Mouse (Mus musculus) kidney, postnatal 14 days (tissue): ENCODE data around the gene Olfr12.

ENCODE experiments used
- DNase-seq: peaks from one replicate; pipeline ENCODE4 v3.0.0; 2022; ENCODE audit warnings: mixed read lengths

Olfr12 gene

DNA sequence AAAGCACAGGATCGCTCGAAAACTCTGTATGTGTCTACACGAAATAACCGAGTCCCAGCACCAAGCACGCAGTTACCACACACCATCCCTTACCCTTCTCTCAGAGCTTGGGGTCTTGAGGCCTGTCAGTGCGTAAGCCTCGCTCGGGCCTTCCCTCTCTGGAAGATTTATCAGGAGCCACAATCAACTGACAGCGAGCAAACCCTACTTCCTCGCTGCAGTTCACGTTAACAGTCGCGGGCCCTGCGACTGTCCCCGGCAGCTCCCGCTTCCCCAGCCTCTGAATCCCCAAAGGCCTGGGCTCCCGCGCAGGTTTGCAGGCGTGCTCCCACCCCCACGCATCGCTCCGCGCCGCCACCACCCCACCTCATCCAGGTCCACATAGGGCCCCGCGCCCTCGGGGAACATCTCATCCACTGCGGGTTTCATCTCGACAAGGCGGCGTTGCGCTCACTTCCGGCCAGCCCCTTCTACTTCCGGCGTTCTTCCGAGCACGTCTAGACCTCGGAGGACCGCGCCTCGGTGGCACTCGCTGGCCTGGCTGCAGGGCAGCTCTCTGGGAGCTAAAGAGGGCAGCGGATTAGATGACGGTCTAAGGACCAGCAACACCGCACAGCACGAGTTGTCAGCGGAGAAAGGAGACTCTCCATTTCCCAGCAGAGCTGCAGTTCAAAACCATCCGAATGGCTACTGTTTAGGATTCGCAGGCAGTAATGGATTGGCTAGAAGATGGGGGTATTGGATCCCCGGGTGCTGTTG lies 24.1 kb downstream of the Olfr12 start, which contains the start of gene Cops9:
TSS of gene Cops9 (minus strand) at position 472 of the 759 bp plus-strand sequence.
- DNase-seq = peak; percentile 93

DNA sequence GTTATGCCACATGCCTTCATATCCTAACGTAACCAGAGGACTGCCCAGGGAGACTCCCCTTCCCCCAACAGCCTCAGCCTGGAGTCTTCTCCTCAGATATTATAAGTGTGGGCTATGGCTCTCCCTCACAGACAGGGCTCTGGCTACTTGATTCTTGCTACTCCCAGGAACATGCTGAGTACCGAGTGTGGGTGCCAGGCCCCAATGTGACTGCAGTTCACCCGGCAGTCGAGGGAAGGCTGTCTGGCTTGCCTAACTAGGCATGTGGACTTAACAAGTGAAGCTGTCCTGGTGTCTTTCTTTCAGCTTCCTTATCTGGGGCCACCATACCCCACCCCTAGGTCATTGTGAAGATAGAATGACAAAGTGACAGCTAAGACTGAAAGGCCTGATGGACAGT lies 26.1 kb downstream of the Olfr12 start:
- DNase-seq = no peak

DNA sequence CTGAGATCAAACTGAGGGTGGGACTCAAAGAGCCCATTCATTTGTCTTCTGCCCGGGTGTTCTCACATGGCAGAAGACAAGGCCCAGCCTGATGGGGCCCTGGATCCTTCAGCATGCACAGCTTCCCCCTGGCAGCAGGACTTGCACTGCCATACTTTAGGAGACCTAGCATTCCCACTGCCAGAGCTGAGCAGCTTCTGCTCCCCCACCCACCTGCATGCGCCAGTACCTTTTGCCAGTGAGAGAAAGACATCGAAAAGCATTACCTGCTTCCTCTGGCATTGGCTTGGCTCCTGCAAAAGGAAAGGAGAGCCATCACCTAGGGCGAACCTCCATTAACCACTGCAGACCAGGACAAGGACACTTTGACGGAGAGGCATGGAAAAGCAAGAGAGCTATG lies 27.3 kb downstream of the Olfr12 start:
- no peak for DNase-seq

DNA sequence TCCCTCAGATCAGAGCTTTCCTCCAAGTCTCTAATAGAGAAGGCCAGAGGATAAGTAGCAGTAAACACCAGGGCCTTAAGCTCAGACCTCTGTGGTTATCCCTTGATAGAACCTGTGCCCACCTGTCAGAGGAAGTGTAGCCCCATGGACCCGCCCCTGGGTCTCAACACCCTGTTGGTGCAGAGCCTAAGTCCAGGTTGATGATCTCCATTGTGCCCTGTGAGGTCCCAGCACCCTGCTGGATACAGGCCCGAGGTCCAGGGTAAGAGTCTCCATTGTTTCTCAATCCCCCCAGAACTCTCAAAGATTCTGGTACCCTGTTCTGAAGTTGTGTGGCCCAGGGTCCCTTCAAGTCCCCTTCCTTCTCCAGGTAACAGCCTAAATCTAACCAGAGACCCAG lies 28.5 kb downstream of the Olfr12 start:
- DNase-seq = no peak

DNA sequence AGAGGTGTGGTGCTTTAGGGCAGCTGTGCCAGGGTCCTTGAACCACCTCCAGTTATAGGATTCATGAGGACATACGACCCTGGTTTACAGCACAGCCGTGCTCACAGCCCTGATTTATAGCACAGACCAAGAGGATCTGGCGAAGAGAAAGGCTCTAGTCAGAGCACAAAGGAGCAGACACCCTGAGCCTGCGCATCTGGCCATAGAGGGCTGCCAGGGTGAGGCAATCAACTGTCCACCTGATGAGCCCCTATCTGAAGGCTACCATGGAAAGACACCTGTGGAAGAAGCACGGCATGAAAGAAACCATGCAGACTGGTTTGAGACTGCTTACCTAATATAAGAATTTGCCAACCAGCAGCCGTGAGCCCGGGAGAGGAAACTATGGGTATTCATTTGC lies 29.0 kb downstream of the Olfr12 start:
- DNase-seq = no peak

DNA sequence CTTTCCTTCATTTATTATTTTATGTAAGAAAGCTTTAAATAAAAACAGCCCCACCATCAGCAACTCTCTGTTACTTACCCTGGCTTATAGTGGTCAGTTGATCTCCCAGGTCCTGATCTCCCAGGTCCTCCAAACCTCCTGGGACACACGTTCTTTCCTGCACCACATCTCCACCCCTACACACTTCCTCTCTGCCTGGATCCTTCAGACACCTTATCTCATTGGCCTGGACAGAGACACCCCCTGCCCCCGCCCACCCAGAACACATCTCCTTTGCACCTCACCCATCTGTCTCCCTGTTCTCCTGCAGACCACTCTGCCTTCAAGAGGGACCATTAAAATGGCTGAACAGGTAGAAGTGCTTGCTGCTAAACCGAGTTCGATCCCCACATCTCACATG lies 29.4 kb downstream of the Olfr12 start:
- DNase-seq = no peak

DNA sequence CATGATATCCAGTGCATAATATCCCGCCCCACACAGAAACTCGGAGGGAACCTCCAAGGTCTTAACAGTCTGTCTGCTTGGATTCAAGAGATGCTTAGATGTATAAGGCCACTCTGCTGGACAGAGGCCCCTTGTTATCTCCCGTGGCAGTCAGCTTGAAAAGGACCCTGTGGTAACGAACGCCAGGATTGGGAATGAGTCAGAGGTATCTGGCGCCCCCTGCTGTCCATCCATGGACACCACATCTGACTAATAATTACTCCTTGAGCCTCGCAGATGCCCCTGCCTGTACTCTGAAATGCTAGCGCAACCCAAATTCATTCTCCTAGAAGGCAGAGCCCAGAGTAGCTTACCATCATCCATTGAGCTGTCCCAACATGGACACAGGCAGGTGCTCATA lies 30.2 kb downstream of the Olfr12 start:
- peak; percentile 77 for DNase-seq

DNA sequence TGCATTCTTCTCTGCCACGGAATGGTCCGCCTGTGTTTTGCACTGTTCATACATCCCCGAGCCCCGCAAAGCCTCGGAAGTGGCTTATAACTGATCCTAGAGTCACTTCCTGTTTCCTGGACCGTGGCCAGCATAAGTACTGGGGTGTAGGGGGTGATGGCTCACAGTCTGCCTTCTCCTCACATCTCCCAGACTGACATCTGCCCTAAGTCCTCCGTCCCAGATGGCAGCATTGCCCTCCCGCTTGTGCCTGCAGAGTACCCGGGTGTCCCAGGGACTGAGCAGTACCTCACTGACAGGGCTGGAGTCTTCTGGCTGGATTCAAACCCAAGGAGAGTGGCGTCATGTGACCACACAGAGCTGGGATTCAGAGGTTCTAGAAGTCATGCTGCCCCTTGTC lies 30.6 kb downstream of the Olfr12 start:
- no peak for DNase-seq

DNA sequence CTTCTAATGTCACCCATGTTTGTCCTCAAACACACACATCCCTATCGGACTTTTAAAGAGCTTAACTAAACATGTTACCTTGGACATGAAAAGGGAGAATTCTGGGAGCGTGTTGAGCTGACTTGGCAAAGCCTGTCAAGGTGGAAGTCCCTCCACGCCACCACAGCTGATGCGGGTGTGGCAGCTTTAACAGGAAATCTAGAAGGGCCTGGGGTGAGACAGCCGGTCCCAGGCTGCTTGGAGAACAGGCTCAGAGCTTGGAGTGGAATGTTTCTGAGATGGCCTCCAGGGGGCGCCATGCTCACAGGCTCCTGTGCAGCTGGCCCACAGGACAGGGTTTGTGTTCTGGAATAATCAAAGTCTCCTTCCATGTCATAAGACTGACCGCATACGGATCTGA lies 31.1 kb downstream of the Olfr12 start, which contains the start of gene Otos:
TSS of gene Otos (minus strand) at position 169 of the 400 bp plus-strand sequence.
- peak; percentile 77 for DNase-seq

DNA sequence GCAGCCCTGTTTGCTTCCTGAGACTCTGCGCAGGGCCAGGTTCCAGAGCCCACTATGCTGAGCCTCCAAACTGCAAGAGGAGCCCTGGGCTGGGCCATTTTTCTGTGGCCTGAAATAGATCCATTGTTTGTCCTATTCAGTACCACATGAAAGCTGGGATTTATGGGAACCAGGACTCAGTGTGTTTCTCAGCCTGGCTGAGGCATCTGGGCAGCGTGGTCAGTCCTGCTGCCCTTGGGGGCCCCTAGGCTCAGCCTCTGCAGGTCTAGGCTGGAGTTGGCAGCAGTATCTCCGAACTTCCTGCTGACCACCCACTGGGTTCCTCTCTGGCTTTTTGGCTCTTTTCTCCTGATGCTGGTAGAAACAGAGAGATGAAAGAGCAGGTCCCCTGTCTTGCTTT lies 33.9 kb downstream of the Olfr12 start:
- DNase-seq = no peak

DNA sequence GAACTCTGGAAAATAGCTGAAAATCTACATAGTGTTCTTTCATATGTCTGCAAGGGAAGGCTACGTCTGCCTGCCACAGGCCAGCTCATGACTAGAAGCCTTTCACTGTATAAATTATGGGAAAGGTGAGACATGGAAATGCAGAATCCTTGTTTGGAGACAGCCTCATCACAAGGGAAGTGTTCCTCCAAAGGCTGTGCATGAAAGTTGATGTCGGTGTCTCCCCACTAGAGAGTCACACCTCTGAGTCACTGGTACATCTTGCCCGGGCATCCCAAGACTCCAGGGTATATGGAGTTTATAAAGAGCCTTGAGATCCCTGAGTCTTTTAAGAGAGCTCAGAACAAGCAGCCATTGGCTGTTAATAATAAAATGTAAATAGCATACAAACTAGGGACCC lies 35.6 kb downstream of the Olfr12 start:
- DNase-seq = no peak

DNA sequence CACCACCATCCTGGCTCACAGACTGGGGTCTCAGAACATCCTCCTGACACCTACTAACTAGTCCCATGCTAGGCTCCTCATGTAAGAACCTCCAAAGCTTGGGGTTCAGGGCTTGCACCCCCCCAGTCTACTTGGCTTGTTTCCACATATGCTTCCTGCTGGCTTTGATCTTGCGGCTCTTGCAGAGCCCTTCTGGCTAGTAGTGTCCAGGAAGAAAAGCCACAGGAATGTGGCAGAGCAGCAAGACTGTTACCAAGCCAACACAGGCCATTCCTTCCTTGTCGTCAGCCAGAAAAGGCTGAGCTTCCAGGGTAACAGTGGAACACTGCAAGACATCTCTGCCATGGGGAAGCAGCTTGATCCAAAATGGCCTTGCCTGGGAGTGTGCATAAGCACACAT lies 37.1 kb downstream of the Olfr12 start:
- DNase-seq = no peak

DNA sequence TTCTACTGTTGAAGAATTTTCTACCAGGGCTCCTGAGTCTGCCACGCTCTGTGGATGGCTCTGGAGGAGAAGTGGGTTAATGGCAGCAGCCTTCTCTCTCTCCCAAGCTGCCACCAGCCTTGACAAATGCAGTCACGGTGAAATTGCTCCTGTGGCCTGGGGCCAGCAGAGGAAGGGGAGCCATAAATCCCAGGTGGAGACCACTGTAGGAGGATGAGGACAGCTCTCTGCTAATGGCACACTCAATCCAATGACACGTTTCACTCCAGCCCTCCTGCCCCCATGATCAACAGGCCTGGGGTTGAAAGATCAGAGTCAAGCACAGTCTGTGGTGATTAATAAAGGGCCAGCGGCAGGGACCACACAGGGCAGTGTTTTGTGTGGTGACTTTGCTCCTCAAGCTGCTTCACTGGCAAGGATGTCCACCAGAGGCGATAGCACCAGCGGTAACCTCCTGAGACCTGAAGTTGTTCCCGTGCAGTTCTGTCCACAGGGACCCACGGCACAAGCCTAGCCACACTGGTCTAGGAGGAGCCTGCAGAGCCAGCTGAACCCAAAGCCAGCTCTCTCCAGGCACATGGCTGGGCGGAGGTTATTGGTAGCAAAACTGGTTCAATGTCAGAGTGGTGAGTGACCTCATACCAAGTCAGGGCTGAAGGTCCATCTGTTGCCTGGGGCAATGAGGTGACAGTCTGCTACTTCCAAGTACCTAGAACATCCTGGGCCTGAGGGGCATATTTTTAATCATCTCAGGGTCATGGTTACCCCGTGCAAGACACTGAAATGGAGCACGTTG lies 39.6 kb downstream of the Olfr12 start:
- DNase-seq = no peak

DNA sequence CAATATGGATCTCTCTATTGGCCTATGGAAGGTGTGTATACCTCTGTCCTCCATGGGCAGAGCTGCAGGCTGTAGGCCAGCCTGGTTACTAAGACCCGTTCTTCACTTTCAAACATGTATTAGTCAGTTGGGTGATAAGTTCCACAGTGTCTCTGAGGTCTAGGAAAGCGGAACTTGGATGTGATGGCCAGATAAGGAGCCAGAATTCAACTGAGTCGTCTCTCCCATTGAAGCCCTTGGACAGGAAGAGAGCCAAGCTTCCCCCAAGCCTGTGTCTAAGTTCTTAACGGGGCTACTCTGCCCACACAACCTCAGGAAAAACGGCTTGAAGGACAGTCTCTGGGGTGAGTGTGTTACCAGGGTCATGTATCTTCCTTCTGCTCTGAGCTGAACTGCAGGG lies 41.8 kb downstream of the Olfr12 start:
- no peak for DNase-seq

DNA sequence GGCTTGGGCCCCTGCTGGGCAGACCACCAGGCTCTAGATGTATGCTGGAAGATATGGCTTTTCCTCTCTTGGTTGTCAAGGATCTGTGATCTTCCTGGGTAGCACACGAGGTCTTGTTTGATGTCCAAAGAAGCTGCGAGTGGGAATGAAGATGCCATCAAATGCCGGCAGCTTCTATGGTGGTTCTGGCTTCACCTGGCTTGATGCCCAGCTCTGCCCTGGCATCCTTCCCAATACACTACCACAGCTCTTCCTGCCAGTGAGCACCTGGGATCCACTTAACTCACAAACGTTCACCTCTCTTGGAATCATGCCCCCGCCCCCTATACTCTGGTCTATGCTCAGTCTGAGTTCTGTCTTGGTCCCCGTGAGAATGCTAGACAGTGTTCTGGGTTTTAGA lies 49.5 kb downstream of the Olfr12 start:
- DNase-seq = peak; percentile 19

DNA sequence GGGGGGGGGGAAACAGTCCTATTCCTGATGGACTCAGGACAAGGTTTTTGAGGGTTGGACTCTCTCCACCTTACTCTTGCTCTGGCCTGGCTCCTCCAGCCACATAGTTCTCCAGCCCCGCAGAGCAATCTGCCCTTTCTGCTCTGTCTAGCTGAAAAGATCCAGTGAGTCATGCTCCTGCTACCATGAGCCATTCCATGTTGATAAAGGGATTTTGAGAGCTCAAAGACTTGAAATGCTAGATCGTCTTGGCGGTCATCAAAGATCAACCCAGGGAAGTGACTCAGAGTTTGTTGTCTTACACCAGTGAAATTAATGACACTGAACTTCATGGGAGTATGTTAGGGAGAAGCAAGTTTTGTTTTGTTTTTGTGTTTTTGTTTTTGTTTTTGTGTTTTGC lies 51.8 kb downstream of the Olfr12 start:
- no peak for DNase-seq

DNA sequence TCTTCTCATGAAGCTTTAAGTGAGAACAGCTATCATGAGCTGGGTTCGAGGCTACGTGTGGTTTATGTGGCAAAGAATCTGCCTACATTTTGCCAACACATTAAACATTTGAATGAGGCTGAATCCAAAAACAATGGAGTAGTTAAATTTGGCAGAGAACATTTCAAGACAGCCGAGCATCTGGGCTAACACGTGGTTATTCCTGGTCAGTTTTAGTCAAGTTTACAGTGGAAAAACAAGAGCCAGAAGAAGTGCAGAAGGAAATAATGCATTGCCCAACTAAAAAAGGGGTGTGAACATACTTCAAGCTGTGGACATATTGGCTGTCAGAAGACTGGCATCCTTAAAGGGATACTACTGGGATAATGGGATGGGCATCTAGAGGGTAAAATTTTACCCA lies 53.7 kb downstream of the Olfr12 start:
- no peak for DNase-seq
